Mouse (Mus musculus): Measurements from ENCODE around the gene Olfr1360. TPM values are rescaled to one million over a fixed set of nuclear protein-coding genes. Genes with fewer than 3 reads are reported as not detected.

The Olfr1360 gene
- polyA plus RNA-seq, 1 experiment from 2014 or later, result not detected

DNA sequence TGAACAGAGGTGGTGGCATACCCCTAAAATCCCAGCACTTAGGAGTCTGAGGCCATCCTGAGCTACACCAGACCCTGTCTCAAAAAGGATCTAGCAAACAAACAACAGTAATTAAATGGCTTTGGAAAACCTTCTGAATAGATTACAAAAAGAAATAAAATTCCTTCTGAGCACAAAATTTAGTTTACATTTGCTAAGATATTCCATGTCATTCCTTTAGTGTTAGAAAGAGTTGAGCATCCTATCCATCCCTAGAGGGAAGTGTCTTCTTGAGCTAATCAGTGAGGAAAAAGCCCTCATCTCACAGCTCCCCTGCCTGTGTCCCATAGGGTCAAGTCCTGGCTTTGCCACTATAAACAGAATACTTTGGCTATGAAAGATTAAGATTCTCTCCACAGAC is 20.6 kb upstream of the Olfr1360 start, which contains the start of gene Olfr1359:
Olfr1359 (plus strand) TSS at position 301 of the 400 bp plus-strand sequence.
- H3K9me3 ChIP-seq (ENCODE audit: control insufficient read depth, low read length), result no peaks in the 10 kb centered on the region

DNA sequence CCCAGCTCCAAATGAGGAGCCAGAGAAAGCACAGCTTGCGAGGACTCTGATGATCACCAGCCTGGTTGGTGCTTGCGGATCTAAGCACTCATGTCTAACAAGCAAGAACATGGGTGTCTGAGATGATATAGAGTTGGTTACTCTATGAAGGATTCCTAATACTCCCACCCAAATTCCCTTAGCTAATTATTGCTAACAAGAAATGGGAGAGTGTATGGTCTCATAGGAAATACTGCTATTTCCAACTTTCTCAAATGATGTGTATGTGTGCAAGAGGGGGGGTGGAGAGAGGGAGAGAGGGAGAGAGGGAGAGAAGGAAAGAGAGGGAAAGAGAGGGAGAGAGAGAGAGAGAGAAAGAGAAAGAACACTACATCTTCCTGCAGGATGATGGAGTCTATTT is 13.9 kb downstream of the Olfr1360 start, which contains the start of gene Olfr1361:
Olfr1361 (minus strand) TSS at position 101 of the 400 bp plus-strand sequence.
- 65% methylated on average over 2 of the region's 2 CpGs for WGBS
- Histone ChIP-seq H3K4me1 (replicated peaks; ENCODE audit: control insufficient read depth, insufficient read depth, low read length) (no peaks in the 10 kb centered on the region), H3K4me2 (ENCODE audit: low read depth, low read length) (no peak within 1 kb of the TSS), H3K9ac (ENCODE audit: low read length) (no peak within 1 kb of the TSS), H3K27ac (ENCODE audit: low read length) (no peak within 1 kb of the TSS), H3K9me3 (ENCODE audit: control insufficient read depth, low read length) (no peaks in the 10 kb centered on the region), H3K27me3 (ENCODE audit: control insufficient read depth, insufficient read depth, low read depth, low read length) (no peaks in the 10 kb centered on the region), H3K36me3 (ENCODE audit: control insufficient read depth, insufficient read depth, low read length) (no peaks in the 10 kb centered on the region), H3K4me3 (ENCODE audit: low read length) (no peak within 1 kb of the TSS)
- ATAC-seq (ENCODE audit: low read depth), result no peak

More for the DNA sequence above, 20.6 kb upstream of the Olfr1360 start, which contains the start of gene Olfr1359:
- Histone ChIP-seq H3K4me1 (replicated peaks; ENCODE audit: control insufficient read depth, insufficient read depth, low read length) (no peaks in the 10 kb centered on the region), H3K9ac (ENCODE audit: low read length) (no peak within 1 kb of the TSS), H3K4me2 (ENCODE audit: low read depth, low read length) (no peak within 1 kb of the TSS), H3K36me3 (ENCODE audit: control insufficient read depth, insufficient read depth, low read length) (no peaks in the 10 kb centered on the region), H3K27me3 (ENCODE audit: control insufficient read depth, insufficient read depth, low read depth, low read length) (no peaks in the 10 kb centered on the region), H3K4me3 (ENCODE audit: low read length) (no peak within 1 kb of the TSS), H3K27ac (ENCODE audit: low read length) (no peak within 1 kb of the TSS)
- ATAC-seq (ENCODE audit: low read depth), result no peak

DNA sequence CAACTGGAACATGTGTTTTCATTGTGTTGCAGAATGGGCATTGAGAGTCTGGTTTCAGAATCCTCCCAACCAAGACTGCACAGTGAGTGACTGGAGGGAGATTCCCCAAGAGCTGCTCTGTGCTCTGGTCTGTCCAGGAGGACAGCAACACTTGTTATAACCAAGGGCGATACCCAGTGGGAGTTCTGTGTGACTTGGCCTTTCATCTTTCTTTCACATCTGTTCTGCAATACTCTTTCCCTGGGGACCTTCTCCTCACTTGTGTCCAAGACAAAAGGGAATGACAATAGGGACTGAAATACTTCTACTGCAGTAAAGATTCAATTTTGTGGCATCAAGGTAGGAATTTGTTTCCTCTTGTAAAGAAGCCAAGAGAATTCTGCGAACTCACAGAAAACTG is 34.8 kb downstream of the Olfr1360 start, which contains the start of gene Olfr11:
Olfr11 (minus strand) TSS at position 101 of the 400 bp plus-strand sequence.
- no peaks in the 10 kb centered on the region for H3K36me3 ChIP-seq (ENCODE audit: control insufficient read depth, insufficient read depth, low read length)
- no peaks in the 10 kb centered on the region; the same call in 1 of the 2 replicates for H3K9me3 ChIP-seq (ENCODE audit: control insufficient read depth, low read length)
- H3K27ac ChIP-seq (ENCODE audit: low read length), result no peak within 1 kb of the TSS
- no peak within 1 kb of the TSS for H3K4me2 ChIP-seq (ENCODE audit: low read depth, low read length)
- ATAC-seq (ENCODE audit: low read depth), result no peak
- WGBS, result 87% methylated on average over 2 of the region's 2 CpGs
- H3K4me3 ChIP-seq (ENCODE audit: low read length), result no peak within 1 kb of the TSS
- H3K4me1 ChIP-seq (replicated peaks; ENCODE audit: control insufficient read depth, insufficient read depth, low read length), result no peaks in the 10 kb centered on the region
- H3K27me3 ChIP-seq (ENCODE audit: control insufficient read depth, insufficient read depth, low read depth, low read length), result no peaks in the 10 kb centered on the region
- H3K9ac ChIP-seq (ENCODE audit: low read length), result no peak within 1 kb of the TSS

Small RNA genes lying within 50 kb of the gene (microRNA-seq; reads per million reads assigned to microRNA genes)
- gene Gm44357 (not detected), gene Gm44367 (not detected)

Other genes starting within 250 kb of the Olfr1360 start
- 3.3 and 3.7 TPM in 2 replicates for gene Pgbd1, start 236.3 kb downstream of the Olfr1360 start, polyA plus RNA-seq (2015; fragmentation: Nextera tagmentation; extraction: Ambion mirVana)
- gene Zscan26, start 223.7 kb downstream of the Olfr1360 start, polyA plus RNA-seq (2015; fragmentation: Nextera tagmentation; extraction: Ambion mirVana), result 35.1 and 39.0 TPM in 2 replicates
- 3.7 and 4.0 TPM in 2 replicates for gene Nkapl, start 208.9 kb downstream of the Olfr1360 start, polyA plus RNA-seq (2015; fragmentation: Nextera tagmentation; extraction: Ambion mirVana)
- gene Zkscan4, start 198.5 kb downstream of the Olfr1360 start, polyA plus RNA-seq (2015; fragmentation: Nextera tagmentation; extraction: Ambion mirVana), result 2.8 and 3.9 TPM in 2 replicates
- gene Gm10065, start 198.0 kb downstream of the Olfr1360 start, polyA plus RNA-seq (2015; fragmentation: Nextera tagmentation; extraction: Ambion mirVana), result not detected in 2 replicates
- gene AK157302, start 182.2 kb downstream of the Olfr1360 start, polyA plus RNA-seq (2015; fragmentation: Nextera tagmentation; extraction: Ambion mirVana), result 0.80 and 1.4 TPM in 2 replicates
- 5.8 and 9.4 TPM in 2 replicates for gene Gm11273, start 176.0 kb downstream of the Olfr1360 start, polyA plus RNA-seq (2015; fragmentation: Nextera tagmentation; extraction: Ambion mirVana)
- gene Zkscan8, start 146.3 kb downstream of the Olfr1360 start, polyA plus RNA-seq (2015; fragmentation: Nextera tagmentation; extraction: Ambion mirVana), result 5.8 and 6.3 TPM in 2 replicates
- gene Olfr1366, start 134.6 kb downstream of the Olfr1360 start, polyA plus RNA-seq (2015; fragmentation: Nextera tagmentation; extraction: Ambion mirVana), result 0.11 and 0.24 TPM in 2 replicates
- 0.04 TPM in 1 of 2 replicates, not detected in the other for gene Olfr1535, start 117.5 kb downstream of the Olfr1360 start, polyA plus RNA-seq (2015; fragmentation: Nextera tagmentation; extraction: Ambion mirVana)
- gene Olfr1364, start 95.6 kb downstream of the Olfr1360 start, polyA plus RNA-seq (2015; fragmentation: Nextera tagmentation; extraction: Ambion mirVana), result not detected in 2 replicates
- gene Olfr1362, start 63.4 kb downstream of the Olfr1360 start, polyA plus RNA-seq (2015; fragmentation: Nextera tagmentation; extraction: Ambion mirVana), result not detected in 2 replicates
- not detected in 2 replicates for gene Olfr11, start 34.9 kb downstream of the Olfr1360 start, polyA plus RNA-seq (2015; fragmentation: Nextera tagmentation; extraction: Ambion mirVana)
- gene Olfr1361, start 14.0 kb downstream of the Olfr1360 start, polyA plus RNA-seq (2015; fragmentation: Nextera tagmentation; extraction: Ambion mirVana), result not detected in 2 replicates
- gene Olfr1359, start 20.7 kb upstream of the Olfr1360 start, polyA plus RNA-seq (2015; fragmentation: Nextera tagmentation; extraction: Ambion mirVana), result not detected in 2 replicates
- gene Hist1h2bl, start 38.7 kb upstream of the Olfr1360 start, polyA plus RNA-seq (2015; fragmentation: Nextera tagmentation; extraction: Ambion mirVana), result 3.4 and 4.5 TPM in 2 replicates
- gene Hist1h2ai, start 39.0 kb upstream of the Olfr1360 start, polyA plus RNA-seq (2015; fragmentation: Nextera tagmentation; extraction: Ambion mirVana), result 33.0 and 45.8 TPM in 2 replicates
- 13.5 and 20.4 TPM in 2 replicates for gene Hist1h3h, start 40.3 kb upstream of the Olfr1360 start, polyA plus RNA-seq (2015; fragmentation: Nextera tagmentation; extraction: Ambion mirVana)
- 4.9 and 5.8 TPM in 2 replicates for gene Hist1h2bm, start 44.6 kb upstream of the Olfr1360 start, polyA plus RNA-seq (2015; fragmentation: Nextera tagmentation; extraction: Ambion mirVana)
- 1.3 and 1.4 TPM in 2 replicates for gene Hist1h4j, start 57.7 kb upstream of the Olfr1360 start, polyA plus RNA-seq (2015; fragmentation: Nextera tagmentation; extraction: Ambion mirVana)
- 2.0 and 5.4 TPM in 2 replicates for gene Hist1h4k, start 73.1 kb upstream of the Olfr1360 start, polyA plus RNA-seq (2015; fragmentation: Nextera tagmentation; extraction: Ambion mirVana)
- 31.5 and 35.8 TPM in 2 replicates for gene Hist1h2ak, start 76.4 kb upstream of the Olfr1360 start, polyA plus RNA-seq (2015; fragmentation: Nextera tagmentation; extraction: Ambion mirVana)
- gene Hist1h2bn, start 76.7 kb upstream of the Olfr1360 start, polyA plus RNA-seq (2015; fragmentation: Nextera tagmentation; extraction: Ambion mirVana), result 5.8 and 7.8 TPM in 2 replicates
- gene Hist1h1b, start 103.2 kb upstream of the Olfr1360 start, polyA plus RNA-seq (2015; fragmentation: Nextera tagmentation; extraction: Ambion mirVana), result 23.4 and 24.2 TPM in 2 replicates
- gene Hist1h3i, start 106.0 kb upstream of the Olfr1360 start, polyA plus RNA-seq (2015; fragmentation: Nextera tagmentation; extraction: Ambion mirVana), result 103 and 124 TPM in 2 replicates
- 1.8 and 5.1 TPM in 2 replicates for gene Hist1h2an, start 109.8 kb upstream of the Olfr1360 start, polyA plus RNA-seq (2015; fragmentation: Nextera tagmentation; extraction: Ambion mirVana)
- gene Hist1h2bp, start 110.1 kb upstream of the Olfr1360 start, polyA plus RNA-seq (2015; fragmentation: Nextera tagmentation; extraction: Ambion mirVana), result 1.0 and 1.2 TPM in 2 replicates
- gene Hist1h2bq, start 132.8 kb upstream of the Olfr1360 start, polyA plus RNA-seq (2015; fragmentation: Nextera tagmentation; extraction: Ambion mirVana), result 24.2 and 25.0 TPM in 2 replicates
- gene Hist1h2ao, start 133.1 kb upstream of the Olfr1360 start, polyA plus RNA-seq (2015; fragmentation: Nextera tagmentation; extraction: Ambion mirVana), result 3.4 TPM in 1 of 2 replicates, not detected in the other
- not detected in 2 replicates for gene Hist1h4m, start 134.3 kb upstream of the Olfr1360 start, polyA plus RNA-seq (2015; fragmentation: Nextera tagmentation; extraction: Ambion mirVana)
- 19.0 and 22.4 TPM in 2 replicates for gene Hist1h4n, start 154.8 kb upstream of the Olfr1360 start, polyA plus RNA-seq (2015; fragmentation: Nextera tagmentation; extraction: Ambion mirVana)
- gene Hist1h2ap, start 156.1 kb upstream of the Olfr1360 start, polyA plus RNA-seq (2015; fragmentation: Nextera tagmentation; extraction: Ambion mirVana), result 3,144 and 3,910 TPM in 2 replicates
- gene Hist1h2br, start 156.3 kb upstream of the Olfr1360 start, polyA plus RNA-seq (2015; fragmentation: Nextera tagmentation; extraction: Ambion mirVana), result 26.3 and 29.0 TPM in 2 replicates

Measured in lung, embryonic 16.5 days (tissue).